Mouse (Mus musculus): ENCODE measurements around the gene Olfr749. TPM values are rescaled to one million over a fixed set of nuclear protein-coding genes. Genes with fewer than 3 reads are reported as not detected.

Olfr749 gene
- not detected for polyA plus RNA-seq (2014; fragmentation: Illumina TruSeq; extraction: RNeasy Lipid Tissue Mini Kit (QIAGEN cat#74804); ENCODE audit: low read depth, low replicate concordance)

GRCm38 (mm10) chr14:50744994-50745393, at the start of gene Olfr749:
Gene Olfr749 (minus strand): TSS chr14:50745094.

GRCm38 (mm10) chr14:50785251-50785637, 40.4 kb upstream of the Olfr749 start, which contains the start of gene Ttc5:
Gene Ttc5 (minus strand): TSS chr14:50785519.

GRCm38 (mm10) chr14:50707073-50707472, 37.8 kb downstream of the Olfr749 start, which contains the start of gene Olfr748:
Gene Olfr748 (plus strand): TSS chr14:50707373.

GRCm38 (mm10) chr14:50693106-50693505, 51.8 kb downstream of the Olfr749 start, which contains the start of gene Olfr747:
Gene Olfr747 (minus strand): TSS chr14:50693206.

Other genes with a start within 250 kb of the Olfr749 start
- gene Olfr742, start 241.5 kb downstream of the Olfr749 start, polyA plus RNA-seq (2014; fragmentation: Illumina TruSeq; extraction: RNeasy Lipid Tissue Mini Kit (QIAGEN cat#74804); ENCODE audit: low read depth, low replicate concordance) = not detected
- not detected for gene Olfr743, start 223.3 kb downstream of the Olfr749 start, polyA plus RNA-seq (2014; fragmentation: Illumina TruSeq; extraction: RNeasy Lipid Tissue Mini Kit (QIAGEN cat#74804); ENCODE audit: low read depth, low replicate concordance)
- not detected for gene Olfr744, start 130.2 kb downstream of the Olfr749 start, polyA plus RNA-seq (2014; fragmentation: Illumina TruSeq; extraction: RNeasy Lipid Tissue Mini Kit (QIAGEN cat#74804); ENCODE audit: low read depth, low replicate concordance)
- not detected for gene Olfr745, start 105.7 kb downstream of the Olfr749 start, polyA plus RNA-seq (2014; fragmentation: Illumina TruSeq; extraction: RNeasy Lipid Tissue Mini Kit (QIAGEN cat#74804); ENCODE audit: low read depth, low replicate concordance)
- not detected for gene Olfr746, start 98.0 kb downstream of the Olfr749 start, polyA plus RNA-seq (2014; fragmentation: Illumina TruSeq; extraction: RNeasy Lipid Tissue Mini Kit (QIAGEN cat#74804); ENCODE audit: low read depth, low replicate concordance)
- not detected for gene Olfr747, start 51.9 kb downstream of the Olfr749 start, polyA plus RNA-seq (2014; fragmentation: Illumina TruSeq; extraction: RNeasy Lipid Tissue Mini Kit (QIAGEN cat#74804); ENCODE audit: low read depth, low replicate concordance)
- gene Olfr748, start 37.7 kb downstream of the Olfr749 start, polyA plus RNA-seq (2014; fragmentation: Illumina TruSeq; extraction: RNeasy Lipid Tissue Mini Kit (QIAGEN cat#74804); ENCODE audit: low read depth, low replicate concordance) = not detected
- 31.4 TPM for gene Ttc5, start 40.4 kb upstream of the Olfr749 start, polyA plus RNA-seq (2014; fragmentation: Illumina TruSeq; extraction: RNeasy Lipid Tissue Mini Kit (QIAGEN cat#74804); ENCODE audit: low read depth, low replicate concordance)
- gene Ccnb1ip1, start 62.6 kb upstream of the Olfr749 start, polyA plus RNA-seq (2014; fragmentation: Illumina TruSeq; extraction: RNeasy Lipid Tissue Mini Kit (QIAGEN cat#74804); ENCODE audit: low read depth, low replicate concordance) = not detected
- 62.1 TPM for gene Parp2, start 62.7 kb upstream of the Olfr749 start, polyA plus RNA-seq (2014; fragmentation: Illumina TruSeq; extraction: RNeasy Lipid Tissue Mini Kit (QIAGEN cat#74804); ENCODE audit: low read depth, low replicate concordance)
- gene Tep1, start 125.5 kb upstream of the Olfr749 start, polyA plus RNA-seq (2014; fragmentation: Illumina TruSeq; extraction: RNeasy Lipid Tissue Mini Kit (QIAGEN cat#74804); ENCODE audit: low read depth, low replicate concordance) = 53.8 TPM
- gene Klhl33, start 152.4 kb upstream of the Olfr749 start, polyA plus RNA-seq (2014; fragmentation: Illumina TruSeq; extraction: RNeasy Lipid Tissue Mini Kit (QIAGEN cat#74804); ENCODE audit: low read depth, low replicate concordance) = 2.2 TPM
- 13.2 TPM for gene Osgep, start 179.8 kb upstream of the Olfr749 start, polyA plus RNA-seq (2014; fragmentation: Illumina TruSeq; extraction: RNeasy Lipid Tissue Mini Kit (QIAGEN cat#74804); ENCODE audit: low read depth, low replicate concordance)
- 12.7 TPM for gene Apex1, start 179.9 kb upstream of the Olfr749 start, polyA plus RNA-seq (2014; fragmentation: Illumina TruSeq; extraction: RNeasy Lipid Tissue Mini Kit (QIAGEN cat#74804); ENCODE audit: low read depth, low replicate concordance)
- 26.2 TPM for gene Pip4p1, start 185.8 kb upstream of the Olfr749 start, polyA plus RNA-seq (2014; fragmentation: Illumina TruSeq; extraction: RNeasy Lipid Tissue Mini Kit (QIAGEN cat#74804); ENCODE audit: low read depth, low replicate concordance)
- gene Pnp, start 186.0 kb upstream of the Olfr749 start, polyA plus RNA-seq (2014; fragmentation: Illumina TruSeq; extraction: RNeasy Lipid Tissue Mini Kit (QIAGEN cat#74804); ENCODE audit: low read depth, low replicate concordance) = 68.2 TPM
- not detected for gene Gm49342, start 199.4 kb upstream of the Olfr749 start, polyA plus RNA-seq (2014; fragmentation: Illumina TruSeq; extraction: RNeasy Lipid Tissue Mini Kit (QIAGEN cat#74804); ENCODE audit: low read depth, low replicate concordance)
- gene Pnp2, start 210.9 kb upstream of the Olfr749 start, polyA plus RNA-seq (2014; fragmentation: Illumina TruSeq; extraction: RNeasy Lipid Tissue Mini Kit (QIAGEN cat#74804); ENCODE audit: low read depth, low replicate concordance) = 10.6 TPM